Mouse (Mus musculus) MEL-GATA-1-ER (cell line): Measurements from ENCODE around the gene Olfr1257.
"Not testable (repeated sequence)": the region's sequence is repeated elsewhere in the genome, so short reads cannot be mapped to it uniquely, and the experiment has no call there.

Source experiments
- DNase-seq: peaks from one replicate; pipeline ENCODE4 v3.0.0-alpha.2; 2012; ENCODE audit warnings: low read depth; ENCODE audit errors: extremely low read depth

Gene Olfr1257

DNA sequence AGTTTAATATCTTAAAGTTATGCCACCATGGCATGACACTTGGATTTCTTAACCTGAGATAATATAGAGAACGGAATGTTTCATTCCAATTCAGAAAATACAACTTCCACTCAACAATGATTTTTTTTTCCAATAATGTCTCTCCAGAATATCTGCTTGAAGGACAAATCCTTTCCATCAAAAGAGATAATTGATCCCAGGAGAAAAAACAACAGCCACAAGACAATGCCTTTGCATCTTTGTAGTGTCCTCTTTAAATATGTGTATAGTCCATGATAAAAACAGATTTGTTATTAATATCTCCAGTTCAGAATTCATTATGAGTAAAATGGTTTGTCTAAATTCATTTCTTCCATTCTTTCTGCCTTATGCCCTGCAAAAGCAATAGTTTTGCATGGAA is at the start of gene Olfr1257:
TSS of gene Olfr1257 (plus strand) at position 301 of the 400 bp plus-strand sequence.
- DNase-seq: no peak

DNA sequence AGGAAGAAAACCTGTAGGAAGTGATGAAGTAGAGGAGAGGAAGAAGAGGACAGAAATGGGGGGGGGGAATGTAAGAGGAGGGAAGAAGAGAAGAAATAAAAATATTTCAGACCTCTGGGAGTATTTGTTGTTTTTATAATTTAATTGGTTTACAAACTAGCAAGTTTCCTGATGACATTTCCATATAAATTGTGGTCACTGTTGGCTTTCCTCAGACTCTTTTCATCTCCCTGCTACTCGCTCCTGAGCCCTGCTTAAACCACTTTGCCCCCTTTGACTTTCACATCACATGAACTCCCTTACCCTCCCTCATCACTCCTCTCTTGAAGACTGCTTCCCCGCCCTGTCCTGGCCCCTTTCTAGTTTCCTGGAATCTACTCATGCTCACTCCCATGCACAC is 36.8 kb upstream of the Olfr1257 start, which contains the start of gene Olfr1256:
TSS of gene Olfr1256 (minus strand) at position 101 of the 400 bp plus-strand sequence.
- DNase-seq: no peak

DNA sequence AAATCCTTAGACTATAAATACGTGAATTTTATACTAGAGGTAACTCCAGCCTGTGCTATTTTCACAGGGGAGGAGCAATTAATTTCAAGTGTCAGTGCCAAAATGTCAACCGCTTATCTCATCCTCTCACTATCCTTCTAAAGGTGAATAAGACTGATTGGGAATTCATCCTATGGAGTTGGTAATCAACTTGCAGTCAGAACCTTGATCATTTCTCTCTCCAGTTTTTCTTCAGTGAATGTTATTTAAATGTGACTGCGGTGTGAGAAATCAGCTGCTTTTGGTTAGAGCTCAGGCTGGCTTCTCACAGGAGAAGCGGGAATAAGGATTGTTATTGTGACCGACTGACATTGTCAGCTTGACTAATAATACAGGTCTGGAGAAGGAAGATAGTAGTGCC is 30.1 kb upstream of the Olfr1257 start, which contains the start of gene Olfr48:
TSS of gene Olfr48 (minus strand) at position 101 of the 400 bp plus-strand sequence.
- DNase-seq: no peak

DNA sequence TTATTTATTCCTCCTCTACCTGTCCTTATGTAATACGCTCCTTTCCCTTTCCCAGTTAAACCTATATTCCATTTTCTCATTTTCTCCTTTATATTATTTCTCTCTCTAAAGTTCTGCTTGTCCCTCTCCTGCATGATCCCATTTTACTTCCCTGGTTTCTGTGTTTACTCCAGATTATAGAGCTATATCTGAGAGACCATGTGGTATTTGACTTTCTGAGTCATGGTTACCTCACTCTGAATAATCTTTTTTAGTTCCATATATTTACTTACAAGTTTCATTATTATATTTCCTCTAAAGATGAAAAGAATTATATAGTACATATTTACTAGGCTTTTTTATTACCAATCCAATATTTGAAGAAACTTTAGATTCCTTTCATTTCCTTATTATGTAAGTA is 29.0 kb upstream of the Olfr1257 start:
- no peak for DNase-seq

DNA sequence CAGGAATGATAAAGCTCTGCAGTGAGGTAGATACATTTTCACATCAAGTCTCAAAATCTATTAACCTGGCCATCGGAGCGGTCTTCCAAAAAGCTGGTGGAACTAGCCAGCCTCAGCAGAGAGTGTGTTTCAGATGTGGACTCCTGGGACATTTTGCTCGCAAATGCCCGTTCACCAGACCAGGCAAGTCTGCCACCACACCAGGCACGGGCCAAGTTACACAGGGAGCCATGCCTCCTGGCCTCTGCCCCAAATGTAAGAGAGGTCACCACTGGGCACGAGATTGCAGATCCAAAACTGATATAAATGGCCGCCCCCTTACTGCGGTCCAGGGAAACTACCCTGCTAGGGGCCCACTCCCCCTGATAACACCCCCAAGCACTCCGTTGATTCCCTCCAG is 34.4 kb downstream of the Olfr1257 start:
- not testable (repeated sequence) for DNase-seq

DNA sequence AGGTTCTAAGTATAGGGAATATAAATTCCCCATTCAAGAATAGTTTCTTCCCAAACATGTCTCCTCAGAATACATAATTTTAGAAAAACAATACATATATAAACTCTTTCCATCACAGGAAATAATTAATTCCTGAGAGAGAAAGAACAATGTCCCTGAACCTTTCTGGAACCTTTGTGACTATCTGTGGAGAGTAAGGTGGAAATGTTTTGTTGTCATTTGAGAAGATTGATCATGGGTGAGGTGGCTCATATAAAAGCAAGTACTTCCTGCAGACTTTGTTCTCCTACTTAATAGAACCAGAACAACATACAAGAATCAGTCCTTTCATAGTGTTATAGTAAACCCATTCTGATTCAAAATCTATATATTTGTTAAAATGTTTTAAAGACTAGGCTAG is 48.8 kb downstream of the Olfr1257 start, which contains the start of gene Olfr1258:
TSS of gene Olfr1258 (plus strand) at position 301 of the 400 bp plus-strand sequence.
- DNase-seq: no peak
